Mouse (Mus musculus): ENCODE results near the gene Tldc1. TPM values are rescaled to one million over a fixed set of nuclear protein-coding genes. Genes with fewer than 3 reads are reported as not detected.
A peak's percentile ranks its signal among the peaks of the same experiment; 100 is the strongest.

The Tldc1 gene
- polyA plus RNA-seq, 1 experiment from 2014 or later, result 21.1 TPM

DNA sequence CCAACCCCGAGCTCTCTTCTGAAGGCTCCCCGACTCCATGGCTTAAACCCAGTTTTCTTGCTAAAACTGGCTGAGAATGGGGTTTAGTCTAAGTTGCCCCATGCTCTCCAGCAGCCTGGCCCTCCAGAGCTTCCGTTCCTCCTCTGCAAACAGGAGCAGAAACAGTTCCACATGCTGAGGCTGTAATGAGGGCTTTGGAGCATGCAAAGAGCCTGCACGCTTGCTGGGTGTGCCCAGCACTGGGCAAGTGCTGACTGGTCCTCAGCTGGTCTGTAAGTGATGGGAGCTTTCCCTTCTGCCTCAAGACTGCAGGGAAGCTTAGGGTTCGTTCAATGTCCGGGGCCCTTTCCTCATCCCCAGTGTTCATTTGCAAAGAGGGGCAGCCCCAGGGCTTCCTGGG, 38.0 kb upstream of the Tldc1 start:
- no peak for TF ChIP-seq CTCF (IDR thresholded peaks at IDR 0.05)
- no peaks in the 10 kb centered on the region for H3K27me3 ChIP-seq
- in situ Hi-C loops (cut with MboI; ENCODE audit: low pct_unique_long_range_greater_than_20kb), result no loop called here
- ChIA-PET CTCF (no interaction called here), POLR2A (interaction anchor here (0.8 kb wide), 1 partner anchor 149 kb away, joined by 3 read pairs; no protein-coding TSS in a partner anchor)
- ATAC-seq (no peak), DNase-seq (ENCODE audit: low read depth, low spot score) (no peak)

DNA sequence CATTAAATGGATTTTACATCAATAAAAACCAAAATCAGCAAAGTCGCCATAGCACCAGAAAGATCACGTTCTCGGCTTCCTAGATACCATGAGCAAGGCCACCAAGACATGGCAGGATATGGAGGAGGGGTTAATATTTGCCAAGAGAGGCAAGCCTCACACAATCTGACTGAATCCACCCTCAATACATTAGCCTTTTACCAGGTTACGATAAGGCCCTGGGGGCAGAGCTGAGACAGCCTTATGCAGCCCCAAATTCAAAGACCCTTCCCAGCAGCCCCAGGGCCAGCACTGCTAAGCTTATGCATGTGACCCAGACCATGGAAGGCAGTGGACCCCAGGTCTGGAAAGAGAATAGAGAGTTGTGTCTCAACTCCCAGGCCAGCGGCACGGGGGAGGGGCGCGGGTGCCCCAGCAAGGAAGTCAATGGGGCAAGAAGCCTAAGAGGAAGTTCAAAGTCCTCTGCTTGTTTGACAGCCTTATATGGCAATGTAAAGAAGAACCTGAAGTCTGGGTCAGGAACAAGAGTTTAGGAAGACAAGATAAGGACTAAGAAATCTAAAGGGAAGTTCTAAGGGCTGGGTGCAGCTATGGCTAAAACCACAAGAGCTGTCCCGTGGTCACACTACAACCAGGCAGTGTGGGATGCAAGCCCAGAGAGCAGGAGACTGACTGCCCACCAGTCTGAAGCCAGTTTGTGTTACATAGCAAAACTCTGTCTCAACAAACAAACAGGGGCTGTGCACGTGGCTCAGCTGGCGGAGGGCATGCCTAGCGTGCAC, 34.6 kb upstream of the Tldc1 start:
- POLR2A ChIA-PET, result no interaction called here
- no peak for ATAC-seq

DNA sequence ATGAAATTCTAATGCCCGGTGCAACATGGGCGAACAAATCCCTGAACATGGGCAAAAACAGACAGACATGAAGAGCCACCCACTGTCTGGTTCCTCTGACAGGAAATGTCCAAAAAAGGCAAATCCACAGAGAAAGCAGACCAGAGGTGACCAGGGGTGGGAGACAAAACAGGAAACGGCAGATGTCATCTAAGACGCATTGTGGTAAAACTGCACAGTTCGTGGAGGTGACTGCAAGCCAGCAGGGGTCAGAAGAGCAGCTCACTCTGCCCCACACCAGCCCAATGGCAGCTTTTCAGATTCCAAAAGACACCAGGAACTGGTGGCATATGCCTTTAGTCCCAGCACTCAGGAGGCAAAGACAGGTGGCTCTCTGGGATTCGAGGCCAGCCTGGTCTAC, 33.7 kb upstream of the Tldc1 start:
- POLR2A ChIA-PET, result no interaction called here
- no peak for TF ChIP-seq CTCF (IDR thresholded peaks at IDR 0.05)
- CTCF ChIA-PET, result interaction anchor here (0.9 to 1.4 kb wide), 2 partner anchors 9 to 29 kb away, joined by 3 read pairs; no protein-coding TSS in a partner anchor
- no peak for ATAC-seq
- no peaks in the 10 kb centered on the region for H3K27me3 ChIP-seq
- in situ Hi-C loops (cut with MboI; ENCODE audit: low pct_unique_long_range_greater_than_20kb), result no loop called here
- DNase-seq (ENCODE audit: low read depth, low spot score), result peak; percentile 27

More for the DNA sequence above, 34.6 kb upstream of the Tldc1 start:
- in situ Hi-C loops (cut with MboI; ENCODE audit: low pct_unique_long_range_greater_than_20kb), result no loop called here
- no peak for TF ChIP-seq CTCF (IDR thresholded peaks at IDR 0.05)
- DNase-seq (ENCODE audit: low read depth, low spot score), result no peak
- H3K27me3 ChIP-seq, result no peaks in the 10 kb centered on the region
- CTCF ChIA-PET, result interaction anchor here (1.4 kb wide), 1 partner anchor 28 kb away, joined by 3 read pairs; no protein-coding TSS in a partner anchor

DNA sequence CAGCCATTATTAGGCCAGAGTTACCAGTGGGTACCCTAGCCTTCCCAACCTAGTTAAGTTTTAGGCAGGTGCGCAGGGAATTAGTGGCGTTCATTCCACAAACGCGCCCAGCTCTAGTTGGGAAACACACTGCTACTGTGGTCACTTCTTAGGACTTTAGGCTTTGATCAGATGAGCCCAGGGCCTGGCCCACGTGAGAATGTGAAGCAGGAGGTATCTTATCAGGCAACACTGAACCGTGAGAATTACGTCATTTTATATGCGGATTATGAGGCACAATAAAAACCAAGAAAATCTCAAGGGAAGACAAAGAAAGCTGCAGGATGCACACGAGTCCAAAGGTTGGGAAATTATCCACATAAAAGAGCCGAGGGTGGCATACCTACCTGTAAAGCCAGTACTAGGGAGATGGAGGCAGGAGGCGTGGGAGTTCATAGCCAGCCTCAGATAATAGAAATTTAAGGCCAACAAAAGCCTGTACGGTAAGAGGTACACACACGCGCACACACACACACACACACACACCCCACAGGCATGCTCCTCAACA, 32.8 kb upstream of the Tldc1 start:
- H3K27me3 ChIP-seq, result no peaks in the 10 kb centered on the region
- DNase-seq (ENCODE audit: low read depth, low spot score) (no peak), ATAC-seq (no peak)
- ChIA-PET CTCF (interaction anchor here (0.9 kb wide), 1 partner anchor 8 kb away, joined by 3 read pairs; no protein-coding TSS in a partner anchor), POLR2A (interaction anchor here (0.7 kb wide), 1 partner anchor 33 kb away, joined by 3 read pairs; no protein-coding TSS in a partner anchor)
- TF ChIP-seq CTCF (IDR thresholded peaks at IDR 0.05), result no peak
- in situ Hi-C loops (cut with MboI; ENCODE audit: low pct_unique_long_range_greater_than_20kb), result no loop called here

DNA sequence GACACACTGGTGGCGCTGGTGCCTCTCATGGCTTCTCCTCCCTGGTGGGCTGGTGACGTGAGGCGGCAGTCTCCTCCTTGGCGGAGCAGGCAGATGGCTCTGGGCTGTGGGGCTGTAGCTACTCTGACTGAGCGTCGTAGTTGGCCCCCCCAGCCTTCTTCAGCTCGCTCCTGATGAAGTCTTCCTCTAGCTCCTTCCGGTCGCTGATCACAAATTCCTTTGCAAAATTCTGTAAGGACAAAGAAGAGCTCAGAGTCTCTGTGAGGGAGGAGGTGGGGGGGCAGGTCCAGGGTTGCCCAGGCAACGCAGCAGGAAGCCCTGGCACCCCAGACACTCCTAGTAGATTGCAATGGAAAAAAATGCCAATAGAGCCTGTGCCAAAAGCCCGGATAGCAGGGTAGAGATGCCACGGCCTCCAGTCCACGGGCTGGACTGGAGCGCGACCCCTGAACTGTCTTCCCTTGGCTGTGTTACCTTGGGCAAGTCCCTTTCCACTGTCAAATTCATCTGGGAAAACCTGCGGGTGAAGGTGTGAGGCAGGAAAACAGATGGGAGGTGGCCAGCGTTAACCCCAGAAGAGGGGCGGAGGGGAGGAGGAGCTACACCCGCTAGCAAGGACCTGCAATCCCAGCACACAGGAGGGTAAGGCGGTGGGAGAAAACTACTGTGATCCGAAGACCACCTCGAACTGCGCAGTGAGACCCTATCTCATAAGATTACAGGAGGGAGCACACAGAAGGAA, 32.1 kb upstream of the Tldc1 start:
- in situ Hi-C loops (cut with MboI; ENCODE audit: low pct_unique_long_range_greater_than_20kb), result no loop called here
- POLR2A ChIA-PET, result interaction anchor here (0.7 kb wide), 1 partner anchor 34 kb away, joined by 3 read pairs; no protein-coding TSS in a partner anchor
- DNase-seq (ENCODE audit: low read depth, low spot score), result no peak
- ATAC-seq, result no peak
- TF ChIP-seq CTCF (IDR thresholded peaks at IDR 0.05), result no peak
- CTCF ChIA-PET, result interaction anchor here (0.8 kb wide), 1 partner anchor 28 kb away, joined by 3 read pairs; no protein-coding TSS in a partner anchor
- H3K27me3 ChIP-seq, result no peaks in the 10 kb centered on the region

DNA sequence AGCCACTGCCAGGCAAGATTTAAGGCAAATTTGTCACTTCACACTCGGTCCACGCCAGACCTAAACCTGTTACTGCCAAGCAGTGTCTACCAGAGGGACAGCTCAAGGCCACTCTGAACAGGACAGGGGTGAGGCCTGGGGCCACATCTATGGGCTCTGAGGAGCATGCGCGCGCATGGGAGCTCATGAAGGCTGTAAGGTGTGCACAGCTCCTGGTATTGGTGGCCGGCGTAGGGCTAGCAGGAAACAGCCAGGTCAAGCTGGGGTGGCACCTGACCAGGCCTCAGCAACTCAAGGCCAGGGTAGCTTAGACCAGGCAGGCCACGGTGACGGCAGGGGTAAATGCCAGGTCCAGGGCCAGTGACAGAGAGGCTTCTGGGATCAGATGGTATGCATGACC, 31.4 kb upstream of the Tldc1 start:
- no peak for TF ChIP-seq CTCF (IDR thresholded peaks at IDR 0.05)

DNA sequence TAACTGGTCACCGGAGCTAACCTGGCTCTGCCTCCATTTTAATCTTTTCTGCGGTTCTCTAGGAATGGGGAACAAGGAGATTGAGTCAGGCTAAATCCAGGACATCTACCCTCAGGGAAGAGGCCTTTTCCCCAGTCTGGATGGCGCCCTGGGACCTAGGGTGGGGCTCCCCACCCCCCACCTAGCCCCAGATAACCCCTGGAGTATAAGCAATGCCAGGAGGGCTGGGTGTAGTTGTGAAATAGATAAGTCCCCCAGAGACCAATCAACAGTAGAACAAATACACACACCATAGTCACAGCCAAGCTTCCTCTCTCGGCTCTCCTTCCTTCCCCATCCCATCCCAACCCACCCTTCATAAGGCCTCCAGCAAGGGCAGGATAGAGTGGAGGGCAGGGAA, 29.5 kb upstream of the Tldc1 start:
- ATAC-seq (no peak), DNase-seq (ENCODE audit: low read depth, low spot score) (no peak)
- in situ Hi-C loops (cut with MboI; ENCODE audit: low pct_unique_long_range_greater_than_20kb), result no loop called here
- TF ChIP-seq CTCF (IDR thresholded peaks at IDR 0.05), result no peak
- ChIA-PET CTCF (interaction anchor here (1.2 to 1.3 kb wide), 2 partner anchors 10 to 25 kb away, joined by 3 read pairs; no protein-coding TSS in a partner anchor), POLR2A (interaction anchor here (1.1 kb wide), 1 partner anchor 22 kb away, joined by 3 read pairs; no protein-coding TSS in a partner anchor)
- H3K27me3 ChIP-seq, result no peaks in the 10 kb centered on the region

More for the DNA sequence above, 31.4 kb upstream of the Tldc1 start:
- POLR2A ChIA-PET, result no interaction called here
- no peaks in the 10 kb centered on the region for H3K27me3 ChIP-seq
- DNase-seq (ENCODE audit: low read depth, low spot score) (no peak), ATAC-seq (no peak)
- CTCF ChIA-PET, result interaction anchor here (0.8 kb wide), 1 partner anchor 27 kb away, joined by 3 read pairs; no protein-coding TSS in a partner anchor
- in situ Hi-C loops (cut with MboI; ENCODE audit: low pct_unique_long_range_greater_than_20kb), result no loop called here

DNA sequence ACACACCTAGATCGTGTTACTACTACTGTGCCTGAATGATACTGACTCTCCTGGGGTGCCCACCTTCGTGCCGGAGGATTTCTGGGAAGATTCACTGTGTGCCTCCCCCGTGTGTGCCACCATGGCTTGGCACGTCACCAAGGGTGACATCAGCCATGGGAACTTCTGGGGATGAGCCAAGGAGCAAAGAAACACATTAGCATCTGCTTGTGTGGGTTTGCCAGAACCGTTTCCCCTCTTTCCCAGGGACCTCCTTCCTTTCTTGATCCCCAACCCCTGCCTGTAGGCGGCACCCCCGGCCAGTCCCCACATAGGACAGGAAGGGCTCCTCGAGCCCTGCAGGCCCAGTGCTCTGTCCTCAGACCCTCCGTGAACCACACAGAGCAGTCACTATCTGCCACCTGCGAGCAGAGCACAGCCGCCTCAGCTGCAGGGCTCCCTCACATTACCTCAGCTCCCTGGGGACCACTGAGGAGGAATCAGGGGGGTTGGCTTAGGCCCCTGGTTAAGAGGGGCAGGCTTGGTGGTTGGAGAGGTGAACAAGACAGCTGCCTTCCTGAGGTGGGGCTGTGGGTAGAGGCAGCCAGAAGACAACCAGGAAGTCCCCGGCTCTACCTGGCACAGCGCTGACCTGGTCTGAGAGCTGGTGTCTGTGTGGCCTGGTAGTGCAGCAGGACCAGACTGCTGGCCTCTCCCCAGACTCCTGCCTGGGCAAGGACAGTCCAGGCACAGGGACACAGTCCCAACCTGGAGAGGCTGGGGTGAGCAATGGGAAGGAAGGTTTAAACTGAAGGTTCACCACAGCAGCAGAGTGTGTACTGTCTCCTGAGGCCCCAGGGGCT, 28.4 kb upstream of the Tldc1 start:
- in situ Hi-C loops (cut with MboI; ENCODE audit: low pct_unique_long_range_greater_than_20kb), result no loop called here
- no peak for TF ChIP-seq CTCF (IDR thresholded peaks at IDR 0.05)
- peak; percentile 51 for DNase-seq (ENCODE audit: low read depth, low spot score)
- ATAC-seq, result no peak
- POLR2A ChIA-PET, result interaction anchor here (1.1 kb wide), 1 partner anchor 23 kb away, joined by 3 read pairs; no protein-coding TSS in a partner anchor
- CTCF ChIA-PET, result interaction anchor here (1.0 to 1.3 kb wide), 3 partner anchors 9 to 121 kb away, joined by 3 read pairs; no protein-coding TSS in a partner anchor
- no peaks in the 10 kb centered on the region for H3K27me3 ChIP-seq

DNA sequence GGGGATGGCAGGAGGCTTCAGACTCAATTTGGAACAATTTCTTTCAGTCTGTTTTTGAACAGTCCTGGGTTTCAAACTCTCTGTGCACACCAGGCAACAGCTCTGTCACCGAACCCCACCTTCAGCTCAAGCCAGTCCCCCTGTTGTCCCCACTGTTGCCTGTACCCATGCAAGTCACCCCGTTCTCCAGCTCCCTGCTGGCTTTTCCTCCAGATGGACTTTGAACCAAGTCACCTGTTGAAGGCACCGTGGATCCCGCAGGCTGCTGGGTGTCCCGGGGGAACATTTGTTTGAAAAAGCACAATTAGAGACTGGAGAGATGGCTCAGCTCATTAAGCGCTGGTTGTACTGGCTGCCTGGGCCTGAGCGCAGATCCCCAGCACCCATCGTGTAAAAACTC, 27.1 kb upstream of the Tldc1 start:
- no peak for TF ChIP-seq CTCF (IDR thresholded peaks at IDR 0.05)
- no peaks in the 10 kb centered on the region for H3K27me3 ChIP-seq
- in situ Hi-C loops (cut with MboI; ENCODE audit: low pct_unique_long_range_greater_than_20kb), result no loop called here
- ChIA-PET POLR2A (no interaction called here), CTCF (no interaction called here)
- ATAC-seq (no peak), DNase-seq (ENCODE audit: low read depth, low spot score) (no peak)

DNA sequence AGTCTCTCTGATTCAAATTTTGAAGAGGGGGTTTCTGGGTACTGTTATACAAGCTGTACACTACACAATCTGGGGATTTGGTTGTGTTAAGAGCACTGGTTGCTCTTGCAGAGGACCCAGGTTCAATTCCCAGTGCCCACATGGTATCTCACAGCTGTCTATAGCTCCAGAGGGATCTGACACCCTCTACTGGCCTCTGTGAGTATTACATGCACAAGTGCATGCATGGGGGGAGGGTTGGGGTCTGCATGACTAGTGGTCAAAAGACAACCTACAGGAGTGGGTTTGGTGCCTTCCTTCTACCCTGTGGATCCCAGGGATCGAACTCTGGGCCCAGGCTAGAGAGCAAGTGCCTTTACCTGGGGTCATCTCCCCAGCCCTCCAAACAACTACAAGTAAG, 24.4 kb upstream of the Tldc1 start:
- ChIA-PET CTCF (interaction anchor here (1.4 kb wide), 1 partner anchor 9 kb away, joined by 3 read pairs; no protein-coding TSS in a partner anchor), POLR2A (no interaction called here)
- no peak for DNase-seq (ENCODE audit: low read depth, low spot score)
- no peak for TF ChIP-seq CTCF (IDR thresholded peaks at IDR 0.05)
- in situ Hi-C loops (cut with MboI; ENCODE audit: low pct_unique_long_range_greater_than_20kb), result no loop called here
- ATAC-seq, result no peak
- no peaks in the 10 kb centered on the region for H3K27me3 ChIP-seq
